ENCODE assay signal across 1 mouse cellular context in the genomic region with DNA sequence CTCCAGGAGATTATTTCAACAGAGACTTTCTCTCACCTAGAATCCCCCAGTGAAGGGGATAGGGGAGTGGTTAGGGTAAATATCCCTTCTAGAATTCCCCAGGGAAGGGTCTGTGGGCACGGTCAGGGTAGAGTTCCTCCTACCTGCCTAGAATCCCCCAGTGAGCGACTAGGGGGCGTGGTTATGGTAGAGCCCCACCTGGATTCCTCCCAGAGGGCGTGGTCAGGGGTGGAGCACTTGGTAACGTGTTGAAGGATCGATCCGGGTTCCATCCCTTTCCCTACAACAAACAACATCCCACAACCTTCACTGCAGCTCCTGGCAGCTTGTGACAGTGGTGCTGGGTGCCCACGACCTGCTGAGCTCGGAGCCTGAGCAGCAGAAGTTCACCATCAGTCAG.
TF ChIP-seq lines count a peak whose summit lies in the region.

No protein-coding gene starts in this region.

TF ChIP-seq in CH12.LX, 34 proteins besides CTCF, POLR2A, EP300 and RAD21:
- no peak for TF ChIP-seq IRF4 (IDR thresholded peaks at IDR 0.05; ENCODE audit: low read depth, low read length)
- no peak for TF ChIP-seq SIN3A (IDR thresholded peaks at IDR 0.05; ENCODE audit: low read length)
- TF ChIP-seq TBP (conservative IDR thresholded peaks at IDR 0.05; ENCODE audit: low read depth, low read length): no peak
- no peak for TF ChIP-seq PAX5 (IDR thresholded peaks at IDR 0.05; ENCODE audit: low read length)
- TF ChIP-seq USF2 (conservative IDR thresholded peaks at IDR 0.05; ENCODE audit: low read depth, low read length): no peak
- TF ChIP-seq HCFC1 (IDR thresholded peaks at IDR 0.05; ENCODE audit: low read depth, low read length): no peak
- TF ChIP-seq UBTF (IDR thresholded peaks at IDR 0.05; ENCODE audit: low read depth, low read length): no peak
- no peak for TF ChIP-seq POLR2AphosphoS2 (IDR thresholded peaks at IDR 0.05; ENCODE audit: low read depth, low read length)
- TF ChIP-seq MAX (IDR thresholded peaks at IDR 0.05; ENCODE audit: low read length): no peak
- TF ChIP-seq CHD2 (IDR thresholded peaks at IDR 0.05; ENCODE audit: low read length): no peak
- TF ChIP-seq JUND (conservative IDR thresholded peaks at IDR 0.05; ENCODE audit: low read depth, low read length): no peak
- no peak for TF ChIP-seq ZC3H11A (IDR thresholded peaks at IDR 0.05; ENCODE audit: low read depth, low read length)
- TF ChIP-seq BHLHE40 (IDR thresholded peaks at IDR 0.05; ENCODE audit: low read depth, low read length): no peak
- no peak for TF ChIP-seq MAZ (IDR thresholded peaks at IDR 0.05; ENCODE audit: low read depth, low read length)
- TF ChIP-seq JUN (IDR thresholded peaks at IDR 0.05; ENCODE audit: insufficient read depth, low read depth, low read length): no peak
- no peak for TF ChIP-seq ETS1 (conservative IDR thresholded peaks at IDR 0.05; ENCODE audit: low read depth, low read length)
- TF ChIP-seq RCOR1 (conservative IDR thresholded peaks at IDR 0.05; ENCODE audit: low read depth, low read length): no peak
- TF ChIP-seq USF1 (IDR thresholded peaks at IDR 0.05; ENCODE audit: low read depth, low read length): no peak
- no peak for TF ChIP-seq E2F4 (IDR thresholded peaks at IDR 0.05; ENCODE audit: insufficient replicate concordance, low read depth, low read length)
TF ChIP-seq in CH12.LX: peak in this region for 0.
